Mouse (Mus musculus) ES-E14 (cell line): ENCODE measurements at regions not wholly inside any gene's neighbourhood (a gene's known extent, or its start where the extent isn't known, plus 50 kb on each side); places are given as distances from the start of the nearest gene placed in this dataset.

Experiments
- DNase-seq: peaks from one replicate; pipeline ENCODE4 v3.0.0-alpha.2; 2013; ENCODE audit warnings: low read depth, low spot score
- H3K27ac ChIP-seq: 2 replicates; pipeline ENCODE4 v1.5.1; 2012; ENCODE audit warnings: low read depth, mild to moderate bottlenecking, low read length, moderate library complexity, mixed read lengths; ENCODE audit not compliant: poor library complexity, insufficient read depth, severe bottlenecking
- H3K36me3 ChIP-seq: 2 replicates; pipeline ENCODE4 v1.6.1; 2012; ENCODE audit warnings: mild to moderate bottlenecking, low read length, moderate library complexity, mixed read lengths; ENCODE audit not compliant: control insufficient read depth, poor library complexity, insufficient read depth, severe bottlenecking
- H3K4me1 ChIP-seq, 2 experiments: fragments of 150-350 bp in 1 of 2; sonication (generic) in 1 of 2; 2 replicates each; pipeline ENCODE4 v1.6.1; 2012; ENCODE audit warnings: low read length in 2 of 2, mild to moderate bottlenecking in 1 of 2, mixed read lengths in 1 of 2; ENCODE audit not compliant: control insufficient read depth in 2 of 2, insufficient read depth in 2 of 2, poor library complexity in 1 of 2
- H3K4me3 ChIP-seq, 2 experiments: fragments of 150-350 bp in 1 of 2; sonication (generic) in 1 of 2; 2 replicates each; pipeline ENCODE4 v1.5.1; 2012; ENCODE audit warnings: low read length in 2 of 2, low read depth in 1 of 2, mild to moderate bottlenecking in 1 of 2, mixed read lengths in 1 of 2; ENCODE audit not compliant: insufficient read depth in 1 of 2, poor library complexity in 1 of 2, severe bottlenecking in 1 of 2
- H3K9ac ChIP-seq: 2 replicates; pipeline ENCODE4 v1.6.1; 2012; ENCODE audit warnings: low read depth, mild to moderate bottlenecking, low read length, mixed read lengths; ENCODE audit not compliant: poor library complexity, insufficient read depth, severe bottlenecking
- H3K9me3 ChIP-seq: fragments of 150-350 bp; sonication (generic); 2 replicates; pipeline ENCODE4 v1.6.1; 2012; ENCODE audit warnings: low read depth, mild to moderate bottlenecking, low read length; ENCODE audit not compliant: control insufficient read depth, insufficient read depth
- CHD2 ChIP-seq: IDR thresholded peaks from 2 replicates; pipeline ENCODE4 v1.6.1; 2014; ENCODE audit warnings: mild to moderate bottlenecking, low read depth, low read length, inconsistent platforms
- HCFC1 ChIP-seq: IDR thresholded peaks from 2 replicates; pipeline ENCODE4 v1.6.1; 2012; ENCODE audit warnings: low read length, inconsistent platforms, borderline replicate concordance; ENCODE audit not compliant: insufficient read depth
- MAFK ChIP-seq: IDR thresholded peaks from 2 replicates; pipeline ENCODE4 v1.6.1; 2014; ENCODE audit warnings: mild to moderate bottlenecking, low read depth, low read length, inconsistent platforms; ENCODE audit not compliant: insufficient read depth
- ZC3H11A ChIP-seq: IDR thresholded peaks from 2 replicates; pipeline ENCODE4 v1.6.1; 2012; ENCODE audit warnings: low read depth, mild to moderate bottlenecking, inconsistent platforms, low read length, borderline replicate concordance
- ZNF384 ChIP-seq: IDR thresholded peaks from 2 replicates; pipeline ENCODE4 v1.6.1; 2012; ENCODE audit warnings: low read depth, low read length, inconsistent platforms
- in situ Hi-C, 2 experiments: fragments of 600-800 bp; cut with MboI; formaldehyde crosslinking; loops; one replicate each; pipeline ENCODE4 v1.15.1; 2025; ENCODE audit warnings: low sequenced_read_pairs in 2 of 2, inconsistent platforms in 1 of 2; ENCODE audit not compliant: unreplicated experiment in 2 of 2

- no peak overlapping the region for H3K9ac ChIP-seq
- no peak overlapping the region for H3K4me3 ChIP-seq
- TF ChIP-seq MAFK (no peak), ZNF384 (no peak), HCFC1 (no peak), CHD2 (no peak), ZC3H11A (no peak)
- no peaks in the 10 kb centered on the region for H3K9me3 ChIP-seq
- in situ Hi-C loops = no loop called here
- no peaks in the 10 kb centered on the region for H3K36me3 ChIP-seq
- no peak for DNase-seq
- no peaks in the 10 kb centered on the region for H3K4me1 ChIP-seq
- no peak overlapping the region for H3K27ac ChIP-seq
Measured at GRCm38 (mm10) chr4:72013583-72013982, 187.1 kb downstream of the Tle1 start.

- Histone ChIP-seq H3K4me3 (no peak overlapping the region), H3K9ac (no peak overlapping the region), H3K9me3 (no peaks in the 10 kb centered on the region), H3K27ac (no peak overlapping the region), H3K36me3 (no peaks in the 10 kb centered on the region), H3K4me1 (no peaks in the 10 kb centered on the region)
- in situ Hi-C loops = no loop called here
- DNase-seq = no peak
- TF ChIP-seq CHD2 (no peak), ZNF384 (no peak), ZC3H11A (no peak), HCFC1 (no peak), MAFK (no peak)
Measured at GRCm38 (mm10) chr4:72010316-72010715, 190.4 kb downstream of the Tle1 start.

DNA sequence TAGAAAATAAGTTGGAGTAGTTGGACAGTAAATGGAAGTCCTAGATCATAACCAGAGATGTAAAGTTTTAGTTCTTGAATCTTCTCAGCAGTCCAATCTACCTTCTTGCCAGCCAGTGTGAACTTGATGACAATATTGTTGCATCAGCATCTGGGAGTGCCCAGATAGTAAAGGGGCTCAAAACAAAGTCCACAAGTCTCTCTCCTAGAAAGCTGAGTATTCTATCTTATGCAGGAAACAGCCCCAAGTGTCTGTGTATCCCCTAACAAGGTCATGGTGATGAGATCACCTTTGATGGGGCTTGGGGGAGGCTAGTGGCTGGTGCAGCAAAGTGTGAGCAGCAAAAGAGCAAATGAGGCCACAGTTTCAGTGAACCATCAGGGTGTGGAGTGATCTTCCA lies 194.8 kb downstream of the Tle1 start:
- no peak overlapping the region for H3K4me3 ChIP-seq
- H3K36me3 ChIP-seq = no peaks in the 10 kb centered on the region
- no peaks in the 10 kb centered on the region for H3K4me1 ChIP-seq
- H3K9me3 ChIP-seq = no peaks in the 10 kb centered on the region
- no peak overlapping the region for H3K9ac ChIP-seq
- in situ Hi-C loops = no loop called here
- H3K27ac ChIP-seq = no peak overlapping the region
- no peak for DNase-seq
- TF ChIP-seq ZNF384 (no peak), HCFC1 (no peak), MAFK (no peak), ZC3H11A (no peak), CHD2 (no peak)

DNA sequence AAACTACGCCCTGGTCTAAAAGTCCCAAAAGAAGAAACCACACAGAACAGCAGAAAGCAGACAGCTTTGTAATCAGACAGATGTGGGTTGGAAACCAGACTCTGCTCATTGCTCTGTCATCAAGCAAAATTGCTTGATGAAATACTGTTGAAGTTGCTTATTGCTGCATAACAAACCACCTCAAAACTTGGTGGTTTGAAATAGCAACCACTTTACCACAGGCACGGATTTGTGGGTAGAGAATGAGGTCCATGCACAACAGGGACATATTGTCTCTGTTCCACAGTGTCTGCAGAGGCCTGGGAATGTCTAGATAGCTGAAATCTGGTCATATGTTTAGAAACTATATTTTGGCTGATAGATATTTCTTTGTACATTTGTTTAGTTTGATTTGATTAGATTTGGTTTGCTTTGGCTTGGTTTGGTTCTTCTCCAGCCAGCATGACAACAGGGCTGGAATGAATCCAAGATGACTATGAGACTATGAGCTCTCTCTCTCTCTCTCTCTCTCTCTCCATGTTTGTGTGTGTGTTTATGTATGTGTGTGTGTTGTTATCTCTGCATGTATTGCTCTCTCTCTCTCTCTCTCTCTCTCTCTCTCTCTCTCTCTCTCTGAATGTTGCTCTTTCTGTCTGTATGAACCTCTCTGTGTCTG lies 199.4 kb downstream of the Tle1 start:
- no peaks in the 10 kb centered on the region for H3K36me3 ChIP-seq
- TF ChIP-seq MAFK (no peak), ZC3H11A (no peak), ZNF384 (no peak), CHD2 (no peak), HCFC1 (no peak)
- in situ Hi-C loops = no loop called here
- no peak overlapping the region for H3K9ac ChIP-seq
- no peaks in the 10 kb centered on the region for H3K9me3 ChIP-seq
- H3K4me3 ChIP-seq = no peak overlapping the region
- no peak overlapping the region for H3K27ac ChIP-seq
- no peaks in the 10 kb centered on the region for H3K4me1 ChIP-seq
- no peak for DNase-seq

DNA sequence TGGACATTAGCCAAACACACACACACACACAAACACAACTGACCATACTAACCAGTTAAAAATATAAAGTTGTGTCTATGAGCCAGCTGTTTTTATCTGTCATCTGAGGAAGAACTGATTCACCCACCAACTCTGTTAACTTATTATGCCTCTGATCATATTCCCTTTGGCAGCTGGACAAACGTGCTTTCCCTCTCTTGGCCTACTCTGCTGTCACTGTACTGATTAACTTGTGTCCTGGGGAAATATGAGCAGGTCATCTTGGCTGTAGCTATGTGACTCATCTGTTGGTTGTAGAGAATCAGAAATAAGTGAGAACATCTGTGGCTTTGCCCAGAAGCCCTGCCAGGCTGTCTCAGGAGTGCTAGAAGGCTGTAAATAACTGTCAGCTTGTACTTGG lies 210.9 kb upstream of the Gm11232 start:
- no peaks in the 10 kb centered on the region for H3K9me3 ChIP-seq
- no peak for TF ChIP-seq HCFC1
- TF ChIP-seq ZC3H11A = no peak
- TF ChIP-seq CHD2 = no peak
- no peak for TF ChIP-seq ZNF384
- no peak for TF ChIP-seq MAFK
- no peak for DNase-seq
- no peak overlapping the region for H3K9ac ChIP-seq
- no peak overlapping the region for H3K4me3 ChIP-seq
- in situ Hi-C loops = no loop called here
- H3K27ac ChIP-seq = no peak overlapping the region
- no peaks in the 10 kb centered on the region for H3K36me3 ChIP-seq
- H3K4me1 ChIP-seq = no peaks in the 10 kb centered on the region
